Mouse (Mus musculus): ENCODE results near the gene Pum1. TPM values are rescaled to one million over a fixed set of nuclear protein-coding genes. Genes with fewer than 3 reads are reported as not detected.
"Not testable (repeated sequence)": the region's sequence is repeated elsewhere in the genome, so short reads cannot be mapped to it uniquely, and the experiment has no call there.

Gene Pum1
- polyA plus RNA-seq (2011; ENCODE audit: insufficient read depth, insufficient read length, low replicate concordance, missing spikeins) = 18.8 and 42.8 TPM in 2 replicates

DNA sequence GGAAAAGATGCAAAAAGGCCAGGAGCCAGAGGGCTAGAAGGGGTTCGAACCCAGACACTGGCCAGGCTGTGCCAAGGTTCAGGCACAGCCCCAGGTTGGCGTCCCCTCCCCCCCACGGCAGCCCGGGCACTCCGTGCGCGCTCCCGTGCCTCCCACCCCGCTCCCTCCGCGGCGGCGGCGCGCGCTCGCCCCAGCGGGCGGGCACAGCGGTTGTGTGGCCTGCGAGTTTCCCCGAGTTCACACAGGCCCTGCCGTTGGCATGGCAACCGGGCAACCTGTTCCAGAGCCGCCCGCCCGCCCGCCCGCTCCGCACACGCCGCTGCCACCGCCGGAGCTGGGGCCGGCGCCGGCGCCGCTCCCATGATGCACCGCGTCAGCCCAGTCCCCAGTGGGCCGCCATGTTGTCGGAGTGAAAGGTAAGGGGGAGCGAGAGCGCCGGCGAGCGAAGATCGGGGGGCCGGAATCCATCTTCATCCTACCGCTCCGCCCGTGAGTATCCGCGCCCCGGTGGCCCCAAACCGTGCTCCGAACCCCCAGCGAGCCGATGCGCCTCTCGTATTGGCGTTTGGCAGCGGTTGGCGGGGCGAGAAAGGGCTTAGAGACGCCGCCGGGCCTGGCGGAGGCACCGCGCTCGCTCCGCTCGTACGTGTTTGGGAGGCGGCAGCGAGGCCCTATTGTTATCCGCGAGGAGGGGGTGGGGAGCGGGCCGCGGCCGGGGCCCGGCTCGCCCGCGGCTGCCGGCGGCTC lies at the start of gene Pum1:
Gene Pum1 (plus strand): TSS at position 343 of the 747 bp plus-strand sequence.
- peak within 1 kb of the TSS; percentile 95 for H3K4me3 ChIP-seq (replicated peaks; ENCODE audit: control insufficient read depth, low read depth, low read length)
- H3K4me1 ChIP-seq (ENCODE audit: control insufficient read depth, insufficient read depth, low read length) = no peaks in the 10 kb centered on the region; the same call in 1 of the 2 replicates
- TF ChIP-seq CTCF (IDR thresholded peaks at IDR 0.05; ENCODE audit: control insufficient read depth, insufficient read depth, low read length) (no peak), POLR2A (IDR thresholded peaks at IDR 0.05; ENCODE audit: borderline replicate concordance, control insufficient read depth, low read depth, low read length) (peak; percentile 79; the same call in 1 of the 2 replicates)
- WGBS = under 1% methylated on average over 90 of the region's 90 CpGs
- peak within 1 kb of the TSS; percentile 87 for H3K27ac ChIP-seq (ENCODE audit: control insufficient read depth, insufficient read depth, low read depth, low read length, poor library complexity)

DNA sequence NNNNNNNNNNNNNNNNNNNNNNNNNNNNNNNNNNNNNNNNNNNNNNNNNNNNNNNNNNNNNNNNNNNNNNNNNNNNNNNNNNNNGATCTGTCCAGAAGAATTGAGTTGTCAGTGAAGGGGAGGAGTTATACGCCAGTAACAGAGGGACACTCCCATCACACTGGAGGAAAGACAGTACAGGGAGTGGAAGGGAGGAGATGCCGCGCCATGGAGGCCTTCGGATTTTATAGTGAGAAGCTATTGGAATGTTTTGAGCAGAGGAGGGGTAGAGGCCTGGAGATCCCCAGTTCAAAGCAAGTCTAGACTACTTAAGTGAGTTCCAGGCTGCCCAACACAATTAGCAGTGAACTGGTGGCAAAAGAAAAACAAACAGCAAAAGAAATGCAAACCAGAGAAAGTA lies 33.7 kb upstream of the Pum1 start:
- Histone ChIP-seq H3K4me3 (replicated peaks; ENCODE audit: control insufficient read depth, low read depth, low read length) (no peak overlapping the region), H3K27ac (ENCODE audit: control insufficient read depth, insufficient read depth, low read depth, low read length, poor library complexity) (no peak overlapping the region), H3K4me1 (ENCODE audit: control insufficient read depth, insufficient read depth, low read length) (no peaks in the 10 kb centered on the region; the same call in 1 of the 2 replicates)
- WGBS = 59% methylated on average over 4 of the region's 4 CpGs
- TF ChIP-seq POLR2A (IDR thresholded peaks at IDR 0.05; ENCODE audit: borderline replicate concordance, control insufficient read depth, low read depth, low read length) = no peak
- TF ChIP-seq CTCF (IDR thresholded peaks at IDR 0.05; ENCODE audit: control insufficient read depth, insufficient read depth, low read length) = no peak

GRCm38 (mm10) chr4:130630232-130630847 lies 32.8 kb upstream of the Pum1 start:
- no peak for TF ChIP-seq CTCF (IDR thresholded peaks at IDR 0.05; ENCODE audit: control insufficient read depth, insufficient read depth, low read length)
- no peak for TF ChIP-seq POLR2A (IDR thresholded peaks at IDR 0.05; ENCODE audit: borderline replicate concordance, control insufficient read depth, low read depth, low read length)
- Histone ChIP-seq H3K27ac (ENCODE audit: control insufficient read depth, insufficient read depth, low read depth, low read length, poor library complexity) (no peak overlapping the region), H3K4me3 (replicated peaks; ENCODE audit: control insufficient read depth, low read depth, low read length) (no peak overlapping the region), H3K4me1 (ENCODE audit: control insufficient read depth, insufficient read depth, low read length) (no peaks in the 10 kb centered on the region; the same call in 1 of the 2 replicates)
- 79% methylated on average over 3 of the region's 3 CpGs for WGBS

DNA sequence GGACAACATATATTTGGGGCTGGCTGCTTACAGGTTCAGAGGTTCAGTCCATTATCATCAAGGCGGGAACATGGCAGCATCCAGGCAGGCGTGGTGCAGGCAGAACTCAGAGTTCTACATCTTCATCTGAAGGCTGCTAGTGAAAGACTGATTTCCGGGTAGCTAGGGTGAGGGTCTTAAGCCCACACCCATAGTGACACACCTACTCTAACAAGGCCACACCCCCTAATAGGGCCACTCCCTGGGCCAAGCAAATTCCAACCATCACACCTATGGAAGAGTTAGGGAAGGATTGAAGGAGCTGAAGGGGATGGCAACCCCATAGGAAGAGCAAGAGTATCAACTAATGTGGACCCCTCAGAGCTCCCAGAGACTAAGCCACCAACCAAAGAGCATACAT lies 28.0 kb upstream of the Pum1 start:
- H3K4me1 ChIP-seq (ENCODE audit: control insufficient read depth, insufficient read depth, low read length); H3K4me3 ChIP-seq (replicated peaks; ENCODE audit: control insufficient read depth, low read depth, low read length); H3K27ac ChIP-seq (ENCODE audit: control insufficient read depth, insufficient read depth, low read depth, low read length, poor library complexity): not testable (repeated sequence)
- 79% methylated on average over 3 of the region's 3 CpGs for WGBS

GRCm38 (mm10) chr4:130636761-130637160 lies 26.4 kb upstream of the Pum1 start:
- Histone ChIP-seq H3K4me1 (ENCODE audit: control insufficient read depth, insufficient read depth, low read length) (no peaks in the 10 kb centered on the region), H3K4me3 (replicated peaks; ENCODE audit: control insufficient read depth, low read depth, low read length) (no peak overlapping the region)
- 80% methylated on average over 3 of the region's 3 CpGs for WGBS

DNA sequence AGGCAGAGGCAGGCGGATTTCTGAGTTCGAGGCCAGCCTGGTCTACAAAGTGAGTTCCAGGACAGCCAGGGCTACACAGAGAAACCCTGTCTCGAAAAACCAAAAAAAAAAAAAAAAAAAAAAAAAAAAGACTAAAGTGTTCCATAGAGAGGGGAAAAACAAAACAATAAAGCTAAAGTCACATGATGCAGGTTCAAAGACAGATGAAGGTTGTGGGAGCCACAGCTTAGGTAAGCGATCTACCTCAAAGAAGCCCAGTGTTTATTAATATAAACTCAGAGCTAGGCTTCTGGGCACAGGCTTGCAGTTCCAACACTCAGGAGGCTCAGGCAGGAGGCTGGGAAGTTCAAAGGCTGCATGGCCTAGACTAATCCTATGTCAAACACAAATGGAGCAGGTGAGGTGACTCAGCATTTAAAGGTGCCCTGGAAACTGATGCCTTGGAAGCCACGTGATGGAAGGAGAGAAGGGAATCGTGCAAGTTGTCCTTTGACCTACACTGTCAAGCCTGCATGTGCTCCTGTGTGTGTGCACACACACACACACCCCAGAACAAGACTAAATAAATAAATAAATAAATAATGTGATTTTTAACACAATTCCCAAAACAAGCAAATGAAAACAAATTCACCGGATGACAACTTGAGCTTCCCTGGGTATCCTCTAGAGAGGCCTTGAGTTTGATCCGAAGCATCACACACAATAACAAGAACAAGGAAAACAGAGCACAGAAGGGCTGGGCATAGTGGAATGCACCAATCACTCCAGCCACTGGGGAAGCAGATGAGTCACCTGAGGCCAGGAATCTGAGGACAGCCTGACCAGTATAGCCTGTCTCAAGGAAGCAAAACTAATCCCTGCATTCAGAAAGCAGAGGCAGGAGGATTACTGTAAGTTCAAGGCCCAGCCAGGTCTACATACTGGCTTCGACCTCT lies 25.4 kb upstream of the Pum1 start:
- Histone ChIP-seq H3K27ac (ENCODE audit: control insufficient read depth, insufficient read depth, low read depth, low read length, poor library complexity) (no peak overlapping the region), H3K4me3 (replicated peaks; ENCODE audit: control insufficient read depth, low read depth, low read length) (no peak overlapping the region), H3K4me1 (ENCODE audit: control insufficient read depth, insufficient read depth, low read length) (no peaks in the 10 kb centered on the region)
- 82% methylated on average over 8 of the region's 9 CpGs for WGBS
- TF ChIP-seq CTCF (IDR thresholded peaks at IDR 0.05; ENCODE audit: control insufficient read depth, insufficient read depth, low read length) (no peak), POLR2A (IDR thresholded peaks at IDR 0.05; ENCODE audit: borderline replicate concordance, control insufficient read depth, low read depth, low read length) (no peak)

More at GRCm38 (mm10) chr4:130636761-130637160, 26.4 kb upstream of the Pum1 start:
- no peak overlapping the region for H3K27ac ChIP-seq (ENCODE audit: control insufficient read depth, insufficient read depth, low read depth, low read length, poor library complexity)
- TF ChIP-seq POLR2A (IDR thresholded peaks at IDR 0.05; ENCODE audit: borderline replicate concordance, control insufficient read depth, low read depth, low read length) (no peak), CTCF (IDR thresholded peaks at IDR 0.05; ENCODE audit: control insufficient read depth, insufficient read depth, low read length) (no peak)

- TF ChIP-seq POLR2A (IDR thresholded peaks at IDR 0.05; ENCODE audit: borderline replicate concordance, control insufficient read depth, low read depth, low read length) (no peak), CTCF (IDR thresholded peaks at IDR 0.05; ENCODE audit: control insufficient read depth, insufficient read depth, low read length) (no peak)
- Histone ChIP-seq H3K4me3 (replicated peaks; ENCODE audit: control insufficient read depth, low read depth, low read length) (no peak overlapping the region), H3K4me1 (ENCODE audit: control insufficient read depth, insufficient read depth, low read length) (no peaks in the 10 kb centered on the region), H3K27ac (ENCODE audit: control insufficient read depth, insufficient read depth, low read depth, low read length, poor library complexity) (no peak overlapping the region)
- 85% methylated on average over 9 of the region's 9 CpGs for WGBS
Observed at GRCm38 (mm10) chr4:130640031-130640717, 22.9 kb upstream of the Pum1 start.
